Mouse (Mus musculus) gonadal fat pad, adult 2 months (tissue): ENCODE measurements around the gene Pgc. TPM values are rescaled to one million over a fixed set of nuclear protein-coding genes. Genes with fewer than 3 reads are reported as not detected.

Experiments used
- DNase-seq: peaks from one replicate; pipeline ENCODE4 v3.0.0-alpha.2; 2012; ENCODE audit warnings: low read depth
- polyA plus RNA-seq: library from polyadenylated mRNA; depleted of rRNA; stranded (reverse); fragments of >200 nt; gene quantifications from 2 replicates; pipeline ENCODE4 v1.2.3, GENCODE M21; 2012

Gene Pgc
- polyA plus RNA-seq, 1 experiment: 0.27 TPM

DNA sequence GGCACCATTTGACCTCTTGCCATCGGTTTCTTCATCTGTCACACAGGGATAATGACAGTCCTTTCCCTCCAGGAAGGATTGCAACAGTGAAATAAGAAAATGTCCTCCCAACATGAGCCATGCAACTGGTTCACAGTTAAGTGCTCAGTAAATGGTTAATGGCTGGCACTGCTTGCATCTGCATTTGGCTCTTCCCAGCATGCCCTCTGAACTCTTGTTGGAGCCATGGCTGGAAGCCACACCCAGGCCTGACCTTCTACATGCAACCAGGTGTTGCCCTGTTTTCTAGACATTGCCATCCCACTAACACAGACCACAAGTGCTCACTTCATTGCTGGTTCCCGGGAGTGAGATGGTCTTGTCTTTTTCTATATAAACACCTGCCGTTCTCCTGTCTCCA, 18.7 kb upstream of the Pgc start:
- DNase-seq: no peak

DNA sequence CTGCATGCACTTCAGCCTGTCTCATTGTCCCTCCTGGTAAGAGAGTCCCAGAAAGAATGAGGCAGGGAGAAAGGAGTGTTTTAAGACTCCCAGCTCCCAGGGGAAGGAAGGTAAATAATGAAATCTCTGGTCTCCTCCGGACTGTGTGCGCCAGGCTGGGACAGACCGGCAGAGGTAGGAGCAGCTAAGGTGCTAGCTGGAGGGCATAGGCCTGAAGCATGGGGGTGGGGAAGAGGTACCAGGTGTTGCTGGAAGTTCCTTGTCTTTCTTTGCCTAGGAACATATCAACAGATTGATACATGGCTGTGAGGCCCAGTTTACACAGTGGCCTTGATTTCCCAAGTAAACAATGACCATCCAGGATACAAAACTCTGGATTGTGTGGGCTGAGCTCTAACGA, 17.7 kb upstream of the Pgc start:
- DNase-seq: no peak

- DNase-seq: no peak
These were observed 16.6 kb upstream of the Pgc start for GRCm38 (mm10) chr17:47710036-47710435.

- no peak for DNase-seq
These were observed 14.8 kb upstream of the Pgc start for GRCm38 (mm10) chr17:47711883-47712282.

DNA sequence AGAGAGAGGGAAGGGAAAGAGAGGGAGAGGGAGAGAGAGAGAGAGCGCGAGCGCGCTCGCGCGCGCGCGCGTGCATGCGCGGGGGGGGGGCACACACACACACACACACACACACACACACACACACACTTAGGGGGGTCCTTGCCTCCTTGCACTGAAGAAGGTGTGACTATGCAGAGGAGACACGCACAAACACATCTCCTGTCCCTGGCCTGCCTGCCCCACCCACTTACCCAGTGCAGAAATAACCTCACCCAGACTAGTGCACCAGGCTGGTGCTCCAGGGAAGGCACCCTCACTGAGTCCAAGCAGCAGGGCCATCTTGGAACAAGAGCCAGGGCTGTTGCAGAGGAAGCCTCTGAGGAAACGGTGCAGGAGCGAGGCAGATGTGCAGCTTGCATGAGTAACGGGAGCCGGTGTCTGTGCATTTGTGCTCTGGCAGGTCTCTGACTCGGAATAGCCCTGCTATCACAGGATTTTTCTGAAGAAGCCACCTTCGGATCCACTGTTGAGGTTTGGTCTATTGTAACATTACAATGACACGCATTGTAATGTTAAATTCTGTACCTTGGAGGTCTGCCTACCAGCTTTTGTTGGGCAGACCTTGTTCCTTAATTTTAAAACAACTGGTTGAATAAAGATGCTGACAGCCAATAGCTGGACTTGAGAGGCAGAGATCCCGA, 13.6 kb upstream of the Pgc start:
- no peak for DNase-seq

GRCm38 (mm10) chr17:47715037-47715436, 11.6 kb upstream of the Pgc start:
- no peak for DNase-seq

DNA sequence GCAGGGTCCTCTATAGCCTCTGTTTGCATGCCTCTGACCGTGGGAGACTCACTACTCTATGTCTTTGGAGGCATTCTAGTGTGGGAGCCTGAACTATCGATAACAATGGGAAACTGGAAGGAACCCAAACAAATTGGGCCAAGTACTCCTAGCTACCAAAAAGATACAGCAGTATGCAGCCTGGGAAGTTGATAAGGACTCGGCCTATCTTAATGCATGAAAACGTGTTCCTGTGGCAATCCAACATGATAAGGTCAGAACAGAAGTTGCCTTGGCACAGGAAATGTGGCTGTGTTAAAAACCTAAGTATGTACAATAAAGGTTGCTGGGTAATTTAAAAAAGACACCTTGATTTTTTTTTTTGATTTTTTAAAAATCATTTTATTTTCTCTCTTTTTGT, 5.5 kb upstream of the Pgc start:
- no peak for DNase-seq

GRCm38 (mm10) chr17:47730633-47731575, 4.3 kb downstream of the Pgc start:
- DNase-seq: no peak

DNA sequence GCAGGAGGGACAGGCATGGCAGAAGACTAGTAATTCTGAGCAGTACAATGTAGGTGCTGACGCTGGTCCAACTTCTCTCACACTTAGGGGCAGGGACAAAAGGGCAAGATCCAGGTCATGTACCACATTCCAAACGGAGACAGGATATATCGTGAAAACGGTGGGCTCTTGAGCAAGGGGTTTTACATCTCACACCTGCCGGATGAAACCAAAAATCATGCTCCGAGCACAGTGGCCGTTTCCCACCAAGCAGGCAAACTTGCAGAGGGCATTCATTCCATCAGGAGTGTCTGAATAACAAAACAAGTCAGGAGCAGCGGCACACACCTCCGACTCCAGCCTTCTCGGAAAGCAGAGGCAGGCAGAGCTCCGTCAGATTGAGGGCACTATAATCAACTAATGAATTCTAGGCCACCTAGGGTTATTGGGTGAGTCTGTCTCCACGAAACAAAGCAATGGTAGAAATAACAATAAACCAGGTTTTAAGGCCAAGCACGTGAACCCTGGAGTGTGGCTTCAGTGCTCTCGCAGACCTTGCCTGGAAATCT, 9.0 kb downstream of the Pgc start:
- DNase-seq: no peak

- no peak for DNase-seq
These were observed 10.2 kb downstream of the Pgc start, which contains the start of gene Tfeb for GRCm38 (mm10) chr17:47736856-47737255. TSS of gene Tfeb (plus strand) at chr17:47737030.

GRCm38 (mm10) chr17:47737271-47738065, 10.8 kb downstream of the Pgc start:
- no peak for DNase-seq

DNA sequence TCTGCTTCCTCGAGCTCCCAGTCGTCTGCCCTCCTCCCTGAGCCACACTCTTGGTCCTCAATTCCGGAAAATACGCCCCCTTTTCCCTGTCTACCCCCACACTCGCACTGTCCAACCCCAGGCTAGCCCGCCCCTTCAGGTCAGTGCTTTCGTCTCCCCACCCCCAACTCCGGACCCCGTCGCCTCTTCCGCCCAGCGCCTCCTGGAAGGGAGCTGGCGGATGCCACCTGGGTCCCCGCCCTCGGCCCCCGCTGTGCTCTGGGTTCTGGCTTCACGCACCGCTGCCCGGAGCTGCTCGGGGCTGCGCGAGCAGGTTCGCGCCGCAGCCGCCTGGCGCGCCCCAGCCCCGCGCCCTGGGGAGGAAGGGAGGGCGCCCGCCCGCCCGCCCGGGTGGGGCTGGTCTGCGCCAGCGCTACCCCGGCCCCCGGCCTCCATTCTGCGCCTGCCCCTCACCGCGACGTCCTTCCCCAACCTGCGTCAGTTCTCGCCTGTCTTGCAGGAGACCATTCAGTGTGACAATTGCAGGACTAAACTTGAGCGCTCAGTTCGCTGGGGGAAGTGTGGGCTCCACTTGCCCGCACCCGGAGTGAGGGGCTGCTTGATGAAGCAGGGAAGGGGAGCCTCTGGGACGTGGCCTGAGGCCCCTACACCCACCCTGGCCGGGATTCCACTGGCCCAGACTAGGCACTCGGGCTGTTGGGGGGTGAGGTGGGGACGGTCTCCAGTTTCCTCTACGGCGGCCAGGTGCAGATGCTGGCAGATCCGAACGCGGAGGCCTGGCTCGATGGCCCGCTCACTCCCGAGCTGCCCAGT, 11.6 kb downstream of the Pgc start:
- DNase-seq: no peak

- DNase-seq: no peak
These were observed 12.5 kb downstream of the Pgc start for GRCm38 (mm10) chr17:47738879-47739798.

DNA sequence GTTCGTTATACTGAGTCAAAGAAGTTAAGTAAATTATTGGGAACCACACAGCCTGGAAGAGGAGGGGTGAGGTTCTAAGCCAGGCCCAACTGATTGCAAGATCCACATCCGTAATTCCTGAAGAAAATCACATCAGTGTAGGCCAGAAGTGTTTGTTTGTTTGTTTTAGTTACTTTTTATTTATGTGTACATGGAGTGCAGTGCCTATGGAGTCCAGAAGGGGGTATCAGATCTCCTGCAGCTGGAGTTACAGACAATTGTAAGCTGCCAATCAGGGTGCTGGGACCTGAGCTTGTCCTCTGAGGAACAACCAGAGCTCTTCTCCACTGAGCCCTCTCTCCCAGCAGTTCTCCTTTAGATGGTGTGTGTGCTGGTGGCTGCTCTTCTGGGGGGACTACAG, 13.5 kb downstream of the Pgc start:
- no peak for DNase-seq

DNA sequence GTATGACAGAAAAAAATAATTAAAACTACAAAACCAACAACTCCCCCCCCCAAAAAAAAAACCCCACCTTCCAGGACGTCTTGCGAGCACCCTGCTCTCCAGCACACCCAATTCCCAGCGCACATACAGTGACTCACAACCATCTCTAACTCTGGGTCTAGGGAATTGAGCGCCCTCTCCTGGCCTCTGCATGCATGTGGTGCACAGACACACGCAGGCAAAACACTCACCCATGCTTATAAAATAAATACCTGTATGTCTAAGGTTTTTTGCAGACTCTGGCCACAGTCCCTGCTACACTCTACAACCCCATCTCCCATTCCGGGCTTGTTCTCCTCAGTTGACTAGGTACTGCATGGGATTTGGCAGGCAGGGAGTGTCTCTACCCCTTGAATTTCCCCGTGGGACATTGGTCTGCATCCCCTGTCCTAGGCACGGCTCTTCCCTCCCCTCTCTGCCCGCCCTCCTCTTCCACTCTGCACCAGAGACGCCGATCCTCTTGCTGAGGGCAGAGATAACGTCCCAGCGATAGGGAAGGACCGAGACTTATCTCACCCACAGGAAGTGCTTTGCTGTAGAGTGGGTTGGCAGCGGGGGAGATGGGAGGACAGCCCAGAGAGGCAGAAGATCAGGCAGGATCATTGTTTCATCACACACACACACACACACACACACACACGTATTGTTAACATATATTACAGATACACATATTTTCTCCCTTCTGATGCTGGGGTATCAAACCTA, 16.5 kb downstream of the Pgc start:
- no peak for DNase-seq

- DNase-seq: no peak
These were observed 17.4 kb downstream of the Pgc start for GRCm38 (mm10) chr17:47744086-47744485.

GRCm38 (mm10) chr17:47744746-47745368, 18.2 kb downstream of the Pgc start:
- no peak for DNase-seq

- no peak for DNase-seq
These were observed 22.3 kb downstream of the Pgc start for GRCm38 (mm10) chr17:47748791-47749553.
